Mouse (Mus musculus) embryonic facial prominence, embryonic 11.5 days (tissue): ENCODE measurements around the gene Pot1a. TPM values are rescaled to one million over a fixed set of nuclear protein-coding genes. Genes with fewer than 3 reads are reported as not detected.

Source experiments
- ATAC-seq: fragments of 200-750 bp; cut with Nextera tagmentation; replicated peaks from 2 replicates; pipeline ENCODE4 v1.8.0; 2017; ENCODE audit warnings: low read depth; ENCODE audit not compliant: insufficient number of reproducible peaks, low FRiP score, low TSS enrichment
- DNase-seq: peaks from one replicate; pipeline ENCODE4 v3.0.0-alpha.2; 2015; ENCODE audit warnings: low spot score
- H3K27ac ChIP-seq: fragments of 300-500 bp; sonication (generic); replicated peaks from 2 replicates; pipeline ENCODE4 v1.5.1; 2014; ENCODE audit warnings: mild to moderate bottlenecking, low read depth, low read length, control low read depth
- H3K27me3 ChIP-seq: fragments of 300-500 bp; sonication (generic); 2 replicates; pipeline ENCODE4 v1.6.1; 2014; ENCODE audit warnings: mild to moderate bottlenecking, low read length, moderate library complexity, mixed read lengths; ENCODE audit not compliant: control insufficient read depth, insufficient read depth
- H3K36me3 ChIP-seq: fragments of 300-500 bp; sonication (generic); replicated peaks from 2 replicates; pipeline ENCODE4 v1.6.1; 2014; ENCODE audit warnings: low read depth, mild to moderate bottlenecking, low read length, moderate library complexity, mixed read lengths; ENCODE audit not compliant: control insufficient read depth, insufficient read depth
- H3K4me1 ChIP-seq: fragments of 300-500 bp; sonication (generic); 2 replicates; pipeline ENCODE4 v1.6.1; 2014; ENCODE audit warnings: low read length, mixed read lengths; ENCODE audit not compliant: control insufficient read depth, insufficient read depth
- H3K4me2 ChIP-seq: fragments of 300-500 bp; sonication (generic); 2 replicates; pipeline ENCODE4 v1.6.1; 2014; ENCODE audit warnings: low read depth, mild to moderate bottlenecking, control low read depth, low read length, moderate library complexity
- H3K4me3 ChIP-seq: fragments of 300-500 bp; sonication (generic); 2 replicates; pipeline ENCODE4 v1.5.1; 2014; ENCODE audit warnings: low read depth, low read length, control low read depth
- H3K9ac ChIP-seq: fragments of 300-500 bp; sonication (generic); replicated peaks from 2 replicates; pipeline ENCODE4 v1.6.1; 2014; ENCODE audit warnings: mild to moderate bottlenecking, control low read depth, low read length
- H3K9me3 ChIP-seq: fragments of 300-500 bp; sonication (generic); replicated peaks from 2 replicates; pipeline ENCODE4 v1.6.1; 2016; ENCODE audit warnings: mild to moderate bottlenecking, low read length, inconsistent platforms, mixed read lengths; ENCODE audit not compliant: control insufficient read depth
- WGBS: fragments of 180-500 bp; shearing (Covaris S2); extraction: QIAGEN DNeasy Blood & Tissue Kit; methylation state at CpG from one replicate; pipeline ENCODE4 v1.1.7; 2014; 5-methylcytosine and 5-hydroxymethylcytosine counted together
- polyA plus RNA-seq: library from polyadenylated mRNA; unstranded; fragments of >200 nt; fragmentation: Nextera tagmentation; extraction: Ambion mirVana; gene quantifications from 2 replicates; pipeline ENCODE4 v1.2.1, GENCODE M21; 2014

Pot1a gene
- polyA plus RNA-seq: 47.1 and 52.4 TPM in 2 replicates

GRCm38 (mm10) chr6:25808806-25809495 lies at the start of gene Pot1a:
Pot1a (minus strand) TSS chr6:25809246.
- peak within 1 kb of the TSS; percentile 79 for H3K27ac ChIP-seq
- H3K9me3 ChIP-seq: no peaks in the 10 kb centered on the region
- peak within 1 kb of the TSS; percentile 43 for H3K4me2 ChIP-seq
- H3K36me3 ChIP-seq: no peaks in the 10 kb centered on the region
- no peaks in the 10 kb centered on the region for H3K27me3 ChIP-seq
- no peaks in the 10 kb centered on the region for H3K4me1 ChIP-seq
- peak within 1 kb of the TSS; percentile 76 for H3K9ac ChIP-seq
- DNase-seq: peak; percentile 97
- peak; percentile 99 for ATAC-seq
- H3K4me3 ChIP-seq: peak within 1 kb of the TSS; percentile 59
- WGBS: under 1% methylated on average over 34 of the region's 34 CpGs

DNA sequence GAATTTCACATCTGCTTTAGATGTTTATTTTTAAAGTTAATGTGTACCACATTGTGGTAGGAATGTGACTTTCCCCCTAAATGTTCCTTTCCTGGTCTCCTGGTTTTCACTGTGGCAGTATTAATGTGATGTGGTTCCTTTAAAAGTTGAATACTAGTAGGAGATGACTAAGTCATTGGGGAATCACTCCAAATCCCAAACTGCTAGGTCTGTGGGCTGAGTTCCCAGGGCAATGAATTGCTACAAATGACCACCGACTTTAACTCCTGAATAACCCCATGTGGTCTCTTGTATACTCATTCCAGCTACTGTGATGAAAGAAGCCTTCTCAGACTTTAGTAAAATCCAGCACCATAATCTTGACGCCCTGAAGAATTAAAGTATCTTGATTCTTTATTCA lies 27.2 kb upstream of the Pot1a start:
- no peak overlapping the region for H3K27ac ChIP-seq
- H3K4me2 ChIP-seq: no peak overlapping the region
- H3K4me1 ChIP-seq: no peaks in the 10 kb centered on the region
- no peak overlapping the region for H3K4me3 ChIP-seq
- H3K9ac ChIP-seq: no peak overlapping the region
- H3K27me3 ChIP-seq: no peaks in the 10 kb centered on the region
- no peak for ATAC-seq
- DNase-seq: no peak
- WGBS: 37% methylated on average over 2 of the region's 2 CpGs
- H3K36me3 ChIP-seq: no peaks in the 10 kb centered on the region
- H3K9me3 ChIP-seq: no peaks in the 10 kb centered on the region

- no peaks in the 10 kb centered on the region for H3K9me3 ChIP-seq
- H3K27me3 ChIP-seq: no peaks in the 10 kb centered on the region
- DNase-seq (no peak), ATAC-seq (no peak)
- no peaks in the 10 kb centered on the region for H3K36me3 ChIP-seq
- no peak overlapping the region for H3K4me2 ChIP-seq
- H3K4me1 ChIP-seq: no peaks in the 10 kb centered on the region
- H3K4me3 ChIP-seq: no peak overlapping the region
- WGBS: 96% methylated on average over 3 of the region's 3 CpGs
- no peak overlapping the region for H3K9ac ChIP-seq
- no peak overlapping the region for H3K27ac ChIP-seq
Measured at GRCm38 (mm10) chr6:25806021-25806420, 3.0 kb downstream of the Pot1a start.

DNA sequence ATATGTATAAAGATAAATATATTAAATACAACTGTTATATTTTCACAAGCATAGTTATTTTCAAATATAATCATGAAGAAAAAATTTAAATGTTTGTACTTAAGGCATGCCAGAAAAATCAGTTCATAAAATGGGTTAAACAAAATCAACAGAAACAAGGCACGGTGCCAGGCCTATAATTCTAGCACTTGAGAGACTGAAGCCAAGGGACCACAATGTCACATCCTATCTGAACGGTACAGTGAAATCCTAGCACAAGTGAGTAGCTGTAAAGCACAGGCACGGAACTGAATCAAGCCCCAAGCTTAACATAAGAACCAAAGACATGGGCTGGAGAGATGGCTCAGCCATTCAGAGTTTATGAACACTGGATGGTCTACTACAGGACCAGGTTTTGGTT lies 6.8 kb downstream of the Pot1a start:
- Histone ChIP-seq H3K27ac (no peak overlapping the region), H3K4me2 (no peak overlapping the region), H3K9ac (no peak overlapping the region), H3K9me3 (no peaks in the 10 kb centered on the region), H3K4me1 (no peaks in the 10 kb centered on the region), H3K36me3 (no peaks in the 10 kb centered on the region), H3K27me3 (no peaks in the 10 kb centered on the region), H3K4me3 (no peak overlapping the region)
- DNase-seq (no peak), ATAC-seq (no peak)
- 87% methylated on average over 3 of the region's 3 CpGs for WGBS

GRCm38 (mm10) chr6:25801230-25801629 lies 7.8 kb downstream of the Pot1a start:
- Histone ChIP-seq H3K27me3 (no peaks in the 10 kb centered on the region), H3K4me1 (no peaks in the 10 kb centered on the region), H3K9me3 (no peaks in the 10 kb centered on the region), H3K36me3 (no peaks in the 10 kb centered on the region), H3K4me3 (no peak overlapping the region), H3K9ac (no peak overlapping the region), H3K27ac (no peak overlapping the region), H3K4me2 (no peak overlapping the region)
- WGBS: 89% methylated on average over 6 of the region's 6 CpGs
- DNase-seq (no peak), ATAC-seq (no peak)

GRCm38 (mm10) chr6:25768238-25768637 lies 40.8 kb downstream of the Pot1a start:
- Histone ChIP-seq H3K9ac (no peak overlapping the region), H3K9me3 (no peaks in the 10 kb centered on the region), H3K36me3 (no peaks in the 10 kb centered on the region), H3K4me3 (no peak overlapping the region), H3K4me2 (no peak overlapping the region), H3K27ac (no peak overlapping the region), H3K4me1 (no peaks in the 10 kb centered on the region), H3K27me3 (no peaks in the 10 kb centered on the region)
- DNase-seq: no peak
- ATAC-seq: no peak
- 90% methylated on average over 3 of the region's 3 CpGs for WGBS

DNA sequence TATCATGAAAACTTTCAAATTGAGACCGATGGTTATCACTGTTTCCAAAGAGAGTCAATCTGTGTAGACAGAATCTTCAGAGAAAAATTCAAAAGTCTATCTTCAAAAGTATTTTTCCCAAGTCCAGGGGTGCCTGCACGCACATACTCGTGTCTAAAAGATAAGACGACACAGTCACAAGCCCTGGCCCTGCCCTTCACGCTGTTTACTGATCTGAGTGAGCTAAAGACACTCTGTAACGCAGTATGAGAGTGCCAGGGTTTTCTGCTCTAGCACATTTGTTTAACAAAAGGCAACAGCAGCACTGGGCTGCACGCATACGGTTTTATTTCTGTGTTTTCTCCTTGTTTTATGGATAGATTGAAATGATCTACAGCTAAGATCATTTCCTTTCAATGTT lies 41.5 kb downstream of the Pot1a start:
- no peaks in the 10 kb centered on the region for H3K27me3 ChIP-seq
- no peak overlapping the region for H3K27ac ChIP-seq
- no peak overlapping the region for H3K4me2 ChIP-seq
- no peaks in the 10 kb centered on the region for H3K9me3 ChIP-seq
- H3K36me3 ChIP-seq: no peaks in the 10 kb centered on the region
- no peak overlapping the region for H3K4me3 ChIP-seq
- DNase-seq: no peak
- no peak overlapping the region for H3K9ac ChIP-seq
- no peak for ATAC-seq
- no peaks in the 10 kb centered on the region for H3K4me1 ChIP-seq
- WGBS: 91% methylated on average over 8 of the region's 8 CpGs

DNA sequence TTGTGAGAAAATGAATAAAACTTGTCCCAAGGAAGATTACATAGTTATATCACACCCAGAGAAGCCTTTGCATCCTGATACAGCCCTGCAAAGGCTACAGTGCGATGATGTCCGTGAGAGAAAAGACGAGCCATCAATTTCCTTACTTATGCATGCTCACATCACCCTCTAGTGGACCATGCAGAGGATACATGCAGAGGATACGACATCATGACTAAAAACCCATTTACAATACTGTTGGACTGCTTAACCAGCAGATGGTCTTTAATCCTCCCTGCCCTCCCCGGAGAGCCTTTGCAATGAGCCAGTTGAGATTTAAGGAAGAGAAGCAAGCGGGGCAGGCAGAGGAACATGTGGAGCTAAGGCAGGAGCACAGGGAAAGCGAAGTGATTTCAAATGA lies 42.0 kb downstream of the Pot1a start:
- Histone ChIP-seq H3K9me3 (no peaks in the 10 kb centered on the region), H3K4me1 (no peaks in the 10 kb centered on the region), H3K4me3 (no peak overlapping the region), H3K9ac (no peak overlapping the region), H3K27ac (no peak overlapping the region), H3K27me3 (no peaks in the 10 kb centered on the region), H3K36me3 (no peaks in the 10 kb centered on the region), H3K4me2 (no peak overlapping the region)
- WGBS: 72% methylated on average over 7 of the region's 7 CpGs
- 0 out of 2 replicates have a peak, but pooled peaks have one; percentile 62 for ATAC-seq
- DNase-seq: peak; percentile 60
